ENCODE assay signal across 24 mouse cellular contexts in the genomic region with DNA sequence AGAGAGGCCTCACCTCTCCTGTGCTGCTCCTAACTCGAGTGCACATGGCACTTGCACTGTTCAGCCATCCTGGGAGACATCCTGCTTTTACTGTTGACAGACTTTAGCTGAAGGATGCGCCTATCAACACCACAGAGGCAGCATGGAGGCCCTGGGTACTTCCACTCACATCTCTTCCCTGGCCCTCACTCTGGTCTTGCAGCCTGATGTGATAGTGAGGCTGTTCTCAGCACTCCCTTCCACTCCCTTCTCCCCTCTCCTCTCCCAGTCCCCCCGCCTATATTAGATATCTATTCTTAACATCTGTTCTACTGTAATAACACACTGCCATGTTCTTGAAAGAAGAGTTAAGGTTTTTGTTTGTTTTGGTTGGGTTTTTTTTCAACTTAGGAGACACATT.
"Had no signal": no experiment of that assay in that cellular context is flagged by ENCODE, and none has a peak within 500 bp of the region (broad histone marks: within the 10 kb centered on the region; RNA-seq: fewer than 3 reads in every experiment).

No protein-coding gene starts in this region.

- H3K27ac ChIP-seq: intestine, embryonic 15.5 days; kidney, embryonic 15.5 days; left cerebral cortex, adult 2 months; limb, embryonic 12.5 days; limb, embryonic 15.5 days; lung, embryonic 15.5 days; macrophage; midbrain, embryonic 10.5 days; midbrain, embryonic 13.5 days; neural tube, embryonic 13.5 days; stomach, embryonic 15.5 days had no signal

- H3K27me3 ChIP-seq: intestine, embryonic 15.5 days; kidney, embryonic 15.5 days; limb, embryonic 12.5 days; limb, embryonic 15.5 days; lung, embryonic 15.5 days; midbrain, embryonic 13.5 days; neural tube, embryonic 13.5 days; stomach, embryonic 15.5 days had no signal

- H3K9me3 ChIP-seq: intestine, embryonic 15.5 days; kidney, embryonic 15.5 days; limb, embryonic 12.5 days; limb, embryonic 15.5 days; lung, embryonic 15.5 days; midbrain, embryonic 10.5 days; midbrain, embryonic 13.5 days; neural tube, embryonic 13.5 days; stomach, embryonic 15.5 days had no signal

- DNase-seq: kidney, adult 11 months; kidney, adult 8-10 months; kidney, postnatal 10 days; kidney, postnatal 36 days; layer of hippocampus, postnatal 36 days; lung, adult 18-20 months; lung, postnatal 14 days; retina, postnatal 1 day; right cerebral cortex, postnatal 25 days; spleen, adult 18-20 months; thymus, postnatal 25 days had no signal

- ATAC-seq: intestine, embryonic 15.5 days; midbrain, embryonic 13.5 days; midbrain, embryonic 16.5 days had no signal

- H3K4me2 ChIP-seq: intestine, embryonic 15.5 days; kidney, embryonic 15.5 days; limb, embryonic 12.5 days; limb, embryonic 15.5 days; lung, embryonic 15.5 days; midbrain, embryonic 13.5 days; neural tube, embryonic 13.5 days; stomach, embryonic 15.5 days had no signal

- H3K9ac ChIP-seq: intestine, embryonic 15.5 days; kidney, embryonic 15.5 days; limb, embryonic 12.5 days; limb, embryonic 15.5 days; lung, embryonic 15.5 days; midbrain, embryonic 13.5 days; neural tube, embryonic 13.5 days; stomach, embryonic 15.5 days had no signal

- H3K4me1 ChIP-seq: intestine, embryonic 15.5 days; kidney, embryonic 15.5 days; limb, embryonic 12.5 days; limb, embryonic 15.5 days; midbrain, embryonic 10.5 days; midbrain, embryonic 13.5 days; neural tube, embryonic 13.5 days; stomach, embryonic 15.5 days had no signal

- H3K4me3 ChIP-seq: intestine, embryonic 15.5 days; kidney, embryonic 15.5 days; left cerebral cortex, adult 2 months; limb, embryonic 12.5 days; limb, embryonic 15.5 days; lung, embryonic 15.5 days; midbrain, embryonic 10.5 days; midbrain, embryonic 13.5 days; myocyte; neural tube, embryonic 13.5 days; stomach, embryonic 15.5 days had no signal

- H3K36me3 ChIP-seq: intestine, embryonic 15.5 days; kidney, embryonic 15.5 days; limb, embryonic 12.5 days; limb, embryonic 15.5 days; lung, embryonic 15.5 days; midbrain, embryonic 10.5 days; midbrain, embryonic 13.5 days; neural tube, embryonic 13.5 days; stomach, embryonic 15.5 days had no signal
